Mouse (Mus musculus): ENCODE measurements around the gene Ip6k2. TPM values are rescaled to one million over a fixed set of nuclear protein-coding genes. Genes with fewer than 3 reads are reported as not detected.
A peak's percentile ranks its signal among the peaks of the same experiment; 100 is the strongest.

Gene Ip6k2
- total and polyA plus RNA-seq, 2 experiments from 2014 or later, result 126 to 228 TPM

DNA sequence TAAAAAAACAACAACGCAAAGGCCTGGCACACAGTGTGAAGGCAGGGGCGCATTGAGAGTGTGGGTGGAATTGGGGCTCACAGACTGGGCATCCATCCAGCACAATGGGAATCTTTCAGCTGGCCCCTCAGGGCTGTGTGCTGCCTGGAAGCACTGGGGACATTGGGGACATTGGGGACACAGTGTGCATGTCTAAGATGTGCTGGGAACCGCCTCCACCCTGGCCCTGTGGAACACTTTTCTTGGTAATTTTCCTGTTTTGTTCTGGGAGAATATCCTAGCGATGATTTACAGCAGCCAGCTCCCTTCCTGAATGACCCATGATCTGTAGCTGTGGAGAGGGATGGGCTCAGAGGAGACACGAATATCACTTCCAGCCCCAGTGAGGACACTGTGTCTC lies 29.2 kb upstream of the Ip6k2 start:
- Histone ChIP-seq H3K4me2 (ENCODE audit: low read depth, low read length, poor library complexity, severe bottlenecking) (no peak overlapping the region), H3K4me3 (ENCODE audit: low read depth, low read length) (no peak overlapping the region), H3K9ac (replicated peaks; ENCODE audit: low read length, poor library complexity, severe bottlenecking) (0 out of 2 replicates have a peak overlapping the region, but pooled peaks have one; percentile 19), H3K36me3 (ENCODE audit: insufficient read depth, low read length) (no peaks in the 10 kb centered on the region), H3K27me3 (ENCODE audit: insufficient read depth, low read length) (no peaks in the 10 kb centered on the region), H3K4me1 (ENCODE audit: insufficient read depth, low read length) (no peaks in the 10 kb centered on the region), H3K9me3 (ENCODE audit: low read length) (no peaks in the 10 kb centered on the region), H3K27ac (ENCODE audit: low read depth, low read length) (no peak overlapping the region)
- WGBS, result 85% methylated on average over 5 of the region's 5 CpGs
- ATAC-seq (ENCODE audit: low FRiP score), result no peak
- peak; percentile 17 for DNase-seq (ENCODE audit: low spot score)
- TF ChIP-seq CTCF (IDR thresholded peaks at IDR 0.05), result no peak

GRCm38 (mm10) chr9:108757406-108757805 lies 26.2 kb upstream of the Ip6k2 start:
- H3K27ac ChIP-seq (ENCODE audit: low read depth, low read length), result no peak overlapping the region
- no peaks in the 10 kb centered on the region for H3K27me3 ChIP-seq (ENCODE audit: insufficient read depth, low read length)
- H3K4me3 ChIP-seq (ENCODE audit: low read depth, low read length), result no peak overlapping the region
- H3K4me1 ChIP-seq (ENCODE audit: insufficient read depth, low read length), result no peaks in the 10 kb centered on the region
- WGBS, result 64% methylated on average over 6 of the region's 6 CpGs
- H3K4me2 ChIP-seq (ENCODE audit: low read depth, low read length, poor library complexity, severe bottlenecking), result no peak overlapping the region
- H3K9me3 ChIP-seq (ENCODE audit: low read length), result no peaks in the 10 kb centered on the region
- no peak overlapping the region for H3K9ac ChIP-seq (replicated peaks; ENCODE audit: low read length, poor library complexity, severe bottlenecking)
- H3K36me3 ChIP-seq (ENCODE audit: insufficient read depth, low read length), result no peaks in the 10 kb centered on the region
- DNase-seq (ENCODE audit: low spot score) (no peak), ATAC-seq (ENCODE audit: low FRiP score) (no peak)
- no peak for TF ChIP-seq CTCF (IDR thresholded peaks at IDR 0.05)

GRCm38 (mm10) chr9:108759121-108759520 lies 24.5 kb upstream of the Ip6k2 start:
- H3K27ac ChIP-seq (ENCODE audit: low read depth, low read length), result no peak overlapping the region
- no peak for ATAC-seq (ENCODE audit: low FRiP score)
- no peaks in the 10 kb centered on the region for H3K36me3 ChIP-seq (ENCODE audit: insufficient read depth, low read length)
- H3K4me2 ChIP-seq (ENCODE audit: low read depth, low read length, poor library complexity, severe bottlenecking), result no peak overlapping the region
- H3K4me3 ChIP-seq (ENCODE audit: low read depth, low read length), result no peak overlapping the region
- no peak for TF ChIP-seq CTCF (IDR thresholded peaks at IDR 0.05)
- no peaks in the 10 kb centered on the region for H3K9me3 ChIP-seq (ENCODE audit: low read length)
- no peak for DNase-seq (ENCODE audit: low spot score)
- H3K4me1 ChIP-seq (ENCODE audit: insufficient read depth, low read length), result no peaks in the 10 kb centered on the region
- no peak overlapping the region for H3K9ac ChIP-seq (replicated peaks; ENCODE audit: low read length, poor library complexity, severe bottlenecking)
- WGBS, result 98% methylated on average over 20 of the region's 20 CpGs
- H3K27me3 ChIP-seq (ENCODE audit: insufficient read depth, low read length), result no peaks in the 10 kb centered on the region

- Histone ChIP-seq H3K4me1 (ENCODE audit: insufficient read depth, low read length) (no peaks in the 10 kb centered on the region), H3K36me3 (ENCODE audit: insufficient read depth, low read length) (no peaks in the 10 kb centered on the region), H3K9me3 (ENCODE audit: low read length) (no peaks in the 10 kb centered on the region), H3K27ac (ENCODE audit: low read depth, low read length) (no peak overlapping the region), H3K27me3 (ENCODE audit: insufficient read depth, low read length) (no peaks in the 10 kb centered on the region), H3K9ac (replicated peaks; ENCODE audit: low read length, poor library complexity, severe bottlenecking) (no peak overlapping the region), H3K4me2 (ENCODE audit: low read depth, low read length, poor library complexity, severe bottlenecking) (no peak overlapping the region), H3K4me3 (ENCODE audit: low read depth, low read length) (no peak overlapping the region)
- TF ChIP-seq CTCF (IDR thresholded peaks at IDR 0.05), result peak; percentile 70
- 59% methylated on average over 2 of the region's 2 CpGs for WGBS
- peak; percentile 19 for DNase-seq (ENCODE audit: low spot score)
- ATAC-seq (ENCODE audit: low FRiP score), result no peak
These were observed 23.8 kb upstream of the Ip6k2 start for GRCm38 (mm10) chr9:108759805-108760204.

DNA sequence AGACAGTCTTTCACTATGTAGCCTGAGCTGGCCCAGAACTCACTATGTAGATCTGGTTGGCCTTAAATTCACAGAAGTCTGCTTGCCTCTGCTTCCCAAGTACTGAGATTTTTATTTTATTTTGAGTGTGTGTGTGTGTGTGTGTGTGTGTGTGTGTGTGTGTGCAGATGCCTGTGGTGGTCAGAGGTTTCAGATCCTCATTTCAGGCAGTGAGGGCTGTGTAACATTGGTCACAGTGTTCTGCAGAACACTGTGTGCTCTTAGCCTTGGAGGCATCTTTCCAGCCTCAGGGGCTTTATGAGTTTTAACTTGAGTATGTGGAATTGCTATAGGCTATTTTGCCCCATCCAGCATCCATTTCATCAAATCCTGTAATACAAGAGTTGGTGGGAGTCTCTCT lies 22.0 kb upstream of the Ip6k2 start:
- H3K27me3 ChIP-seq (ENCODE audit: insufficient read depth, low read length), result no peaks in the 10 kb centered on the region
- ATAC-seq (ENCODE audit: low FRiP score), result no peak
- no peak for DNase-seq (ENCODE audit: low spot score)
- H3K36me3 ChIP-seq (ENCODE audit: insufficient read depth, low read length), result no peaks in the 10 kb centered on the region
- H3K9me3 ChIP-seq (ENCODE audit: low read length), result no peaks in the 10 kb centered on the region
- no peak overlapping the region for H3K4me2 ChIP-seq (ENCODE audit: low read depth, low read length, poor library complexity, severe bottlenecking)
- H3K4me3 ChIP-seq (ENCODE audit: low read depth, low read length), result no peak overlapping the region
- no peak for TF ChIP-seq CTCF (IDR thresholded peaks at IDR 0.05)
- H3K27ac ChIP-seq (ENCODE audit: low read depth, low read length), result no peak overlapping the region
- H3K9ac ChIP-seq (replicated peaks; ENCODE audit: low read length, poor library complexity, severe bottlenecking), result no peak overlapping the region
- H3K4me1 ChIP-seq (ENCODE audit: insufficient read depth, low read length), result no peaks in the 10 kb centered on the region

- Histone ChIP-seq H3K36me3 (ENCODE audit: insufficient read depth, low read length) (no peaks in the 10 kb centered on the region), H3K4me1 (ENCODE audit: insufficient read depth, low read length) (no peaks in the 10 kb centered on the region), H3K9ac (replicated peaks; ENCODE audit: low read length, poor library complexity, severe bottlenecking) (no peak overlapping the region), H3K27ac (ENCODE audit: low read depth, low read length) (no peak overlapping the region), H3K9me3 (ENCODE audit: low read length) (no peaks in the 10 kb centered on the region), H3K27me3 (ENCODE audit: insufficient read depth, low read length) (no peaks in the 10 kb centered on the region), H3K4me2 (ENCODE audit: low read depth, low read length, poor library complexity, severe bottlenecking) (no peak overlapping the region), H3K4me3 (ENCODE audit: low read depth, low read length) (no peak overlapping the region)
- TF ChIP-seq CTCF (IDR thresholded peaks at IDR 0.05), result no peak
- WGBS, result 71% methylated on average over 10 of the region's 10 CpGs
- DNase-seq (ENCODE audit: low spot score), result no peak
- no peak for ATAC-seq (ENCODE audit: low FRiP score)
These were observed 18.6 kb upstream of the Ip6k2 start for GRCm38 (mm10) chr9:108764971-108765370.

Data from midbrain, postnatal 0 days (tissue).